Mouse (Mus musculus) megakaryocyte progenitor cell, adult 5-6 weeks (primary cell): ENCODE data around the gene Slc16a12. TPM values are rescaled to one million over a fixed set of nuclear protein-coding genes. Genes with fewer than 3 reads are reported as not detected.
"Not testable (repeated sequence)": the region's sequence is repeated elsewhere in the genome, so short reads cannot be mapped to it uniquely, and the experiment has no call there.

Experiments used
- ATAC-seq: replicated peaks from 2 replicates; pipeline ENCODE4 v1.8.0; 2016; ENCODE audit warnings: mild to moderate bottlenecking, moderate TSS enrichment, inconsistent platforms; ENCODE audit not compliant: poor library complexity
- total RNA-seq, 2 experiments: library from RNA; stranded (forward) in 1 of 2; stranded (reverse) in 1 of 2; fragments of 157-497, 149-512 nt in 1 of 2; fragments of 200-1000 nt in 1 of 2; gene quantifications; 2 replicates each; pipeline versions ENCODE4 v1.2.3 to v1.2.4; 2015 to 2017

The Slc16a12 gene
- total RNA-seq (2015): not detected in 2 replicates
- total RNA-seq (2017): not detected in 2 replicates

- peak; percentile 45 for ATAC-seq
Observed at GRCm38 (mm10) chr19:34746688-34747504, at the start of gene Slc16a12. TSS of gene Slc16a12 (minus strand) at chr19:34747289.

DNA sequence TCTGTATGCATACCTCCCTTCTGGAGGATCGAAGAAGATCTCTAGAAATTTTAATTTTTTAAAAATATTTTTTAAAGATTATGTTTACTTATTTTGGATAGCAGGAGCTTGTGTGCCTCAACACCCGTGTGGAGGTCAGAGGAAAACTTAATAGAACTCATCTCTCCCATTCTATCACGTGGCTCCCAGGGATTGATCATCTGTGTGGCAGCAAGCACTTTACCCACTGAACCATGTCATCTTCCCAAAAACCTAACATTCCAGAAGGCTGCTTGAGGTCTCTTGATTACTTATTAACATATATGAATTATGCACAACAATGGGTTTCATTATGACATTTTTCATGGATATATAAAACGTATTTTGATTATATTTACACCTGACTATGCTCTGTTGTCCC, 49.3 kb upstream of the Slc16a12 start:
- no peak for ATAC-seq

DNA sequence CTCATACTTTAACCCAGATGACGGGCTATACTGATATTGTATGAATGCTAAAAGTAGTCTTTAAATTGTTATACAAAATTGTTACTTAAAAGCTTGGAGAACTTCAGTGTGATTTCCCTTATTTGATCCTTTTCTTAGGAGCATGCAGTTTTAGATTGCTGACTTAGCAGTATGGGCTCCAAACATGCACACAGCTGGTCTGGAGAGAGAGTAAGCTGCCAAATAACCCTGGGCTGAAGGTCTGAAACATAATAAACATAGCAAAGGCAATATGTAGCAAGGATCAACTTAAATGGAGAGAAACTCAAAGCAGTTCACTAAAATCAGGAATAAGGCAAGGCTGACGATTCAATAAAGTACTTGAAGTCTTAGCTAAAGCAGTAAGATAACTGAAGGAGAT, 35.4 kb upstream of the Slc16a12 start:
- ATAC-seq: no peak

DNA sequence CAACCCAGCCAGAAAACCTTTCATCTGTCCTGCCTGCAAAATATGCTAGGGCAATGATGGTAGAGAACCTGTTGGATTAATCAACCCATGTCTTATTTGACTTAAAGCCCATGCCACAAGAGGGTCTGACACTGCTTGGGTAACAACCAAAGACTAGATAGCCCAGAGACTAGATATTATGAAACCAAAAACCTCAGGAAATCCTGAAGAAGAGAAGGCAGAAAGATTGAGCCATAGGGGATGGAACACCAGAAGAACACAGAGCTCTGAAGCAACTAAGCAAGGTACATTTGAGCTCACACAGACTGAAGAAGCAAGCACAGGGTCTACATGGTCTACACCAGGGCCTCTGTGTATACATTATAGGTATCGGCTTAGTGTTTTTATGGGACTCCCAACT, 31.9 kb upstream of the Slc16a12 start:
- peak; percentile 74 for ATAC-seq

- ATAC-seq: no peak
Observed at GRCm38 (mm10) chr19:34778098-34778497, 31.0 kb upstream of the Slc16a12 start.

GRCm38 (mm10) chr19:34772775-34773174, 25.7 kb upstream of the Slc16a12 start:
- ATAC-seq: peak; percentile 75

GRCm38 (mm10) chr19:34770764-34771163, 23.7 kb upstream of the Slc16a12 start:
- ATAC-seq: no peak

GRCm38 (mm10) chr19:34758754-34759153, 11.7 kb upstream of the Slc16a12 start:
- no peak for ATAC-seq

GRCm38 (mm10) chr19:34756561-34757240, 9.6 kb upstream of the Slc16a12 start:
- no peak for ATAC-seq

GRCm38 (mm10) chr19:34755680-34756079, 8.6 kb upstream of the Slc16a12 start:
- no peak for ATAC-seq

DNA sequence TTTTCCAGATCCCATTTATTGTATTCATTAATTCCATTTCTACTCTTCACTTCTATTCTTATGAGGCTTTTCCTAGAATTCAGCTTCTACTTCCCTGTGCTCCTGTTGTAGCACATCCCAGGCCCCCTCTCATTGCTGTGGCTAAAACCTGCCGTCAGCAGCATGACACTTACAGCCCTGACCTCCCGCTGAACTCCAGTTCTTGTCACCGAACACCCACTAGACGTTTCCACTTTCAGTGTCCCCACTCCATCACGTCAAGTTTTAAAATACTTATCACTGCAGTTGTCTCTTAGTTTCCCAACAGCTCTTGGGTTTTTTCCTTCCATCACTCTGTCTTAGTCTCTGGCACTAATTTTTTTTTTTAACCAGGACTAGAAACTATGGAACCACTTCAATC, 6.2 kb upstream of the Slc16a12 start:
- no peak for ATAC-seq

DNA sequence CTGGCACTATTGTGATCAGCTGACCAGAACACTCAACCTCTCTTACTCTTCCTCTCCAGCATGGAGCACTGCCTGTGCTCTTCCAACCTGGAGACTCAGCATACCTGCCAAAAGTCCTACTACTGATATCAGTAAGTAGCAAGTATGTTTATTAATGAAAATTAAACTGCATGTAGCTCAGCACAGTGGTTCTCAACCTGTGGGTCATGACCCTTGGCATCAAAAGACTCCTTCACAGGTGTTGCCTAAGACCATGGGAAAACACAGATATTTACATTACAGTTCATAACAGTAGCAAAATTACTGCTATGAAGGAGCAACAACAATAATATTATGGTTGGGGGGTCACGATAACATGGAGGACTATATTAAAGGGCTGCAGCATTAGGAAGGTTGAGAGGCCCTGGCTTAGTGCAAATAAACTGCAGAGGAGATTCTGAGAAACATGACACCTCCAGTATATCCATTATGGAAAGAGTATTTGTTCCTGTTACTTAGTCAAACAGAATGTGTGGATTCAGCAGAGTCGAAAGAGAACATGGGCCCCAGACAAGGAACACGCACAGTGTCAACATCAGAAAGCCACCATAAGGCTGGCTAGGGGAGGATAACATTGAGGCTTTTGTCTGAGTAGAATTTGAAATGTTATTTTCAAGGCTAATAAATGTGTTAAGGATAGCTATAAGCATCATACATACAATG, 5.5 kb upstream of the Slc16a12 start:
- ATAC-seq: no peak

DNA sequence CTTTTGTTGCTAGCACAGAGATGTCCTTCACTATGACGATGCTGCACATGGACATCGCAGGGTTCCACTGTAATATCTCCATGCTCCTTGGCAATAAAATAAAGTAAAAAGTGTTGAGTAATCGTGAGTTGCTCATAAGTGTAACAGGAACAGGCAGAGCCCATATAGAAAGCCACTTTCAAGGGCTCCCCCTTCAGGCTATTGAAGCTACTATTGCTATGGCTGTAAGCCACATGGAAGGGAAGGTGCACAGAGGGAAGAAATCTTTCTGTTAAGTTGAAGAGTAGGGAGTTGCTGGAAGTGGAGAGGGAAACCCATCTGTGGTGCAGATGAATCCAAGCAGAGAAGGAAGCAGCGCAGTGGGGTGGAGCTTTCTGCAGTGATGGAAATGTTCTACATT, 4.1 kb upstream of the Slc16a12 start:
- peak; percentile 78 for ATAC-seq

GRCm38 (mm10) chr19:34748992-34749391, 1.9 kb upstream of the Slc16a12 start:
- ATAC-seq: no peak

- ATAC-seq: not testable (repeated sequence)
Observed at GRCm38 (mm10) chr19:34747969-34748368, 880 bp upstream of the Slc16a12 start.

- ATAC-seq: no peak
Observed at GRCm38 (mm10) chr19:34746201-34746600, 888 bp downstream of the Slc16a12 start.

DNA sequence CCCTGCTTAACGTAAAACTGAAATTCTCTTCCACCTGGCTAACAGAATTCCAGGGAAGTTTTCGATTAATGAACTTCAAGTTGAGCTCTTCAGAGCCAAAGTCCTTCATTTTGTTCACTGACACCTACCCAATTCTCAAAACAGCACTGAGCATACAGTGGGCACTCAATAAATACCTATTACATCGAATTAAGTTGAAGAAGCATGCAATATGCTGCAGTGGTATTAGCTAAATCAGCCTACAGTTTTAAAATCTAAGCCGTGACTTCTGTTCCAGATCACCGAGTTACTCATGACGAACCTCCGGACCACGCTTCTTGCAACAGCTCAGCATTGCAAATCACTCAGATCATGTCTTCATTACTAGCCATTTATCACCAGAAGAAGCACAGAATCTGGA, 2.1 kb downstream of the Slc16a12 start:
- no peak for ATAC-seq

GRCm38 (mm10) chr19:34737916-34738315, 9.2 kb downstream of the Slc16a12 start:
- no peak for ATAC-seq

- ATAC-seq: no peak
Observed at GRCm38 (mm10) chr19:34735900-34736299, 11.2 kb downstream of the Slc16a12 start.

- no peak for ATAC-seq
Observed at GRCm38 (mm10) chr19:34733020-34733419, 14.1 kb downstream of the Slc16a12 start.

GRCm38 (mm10) chr19:34731356-34731755, 15.7 kb downstream of the Slc16a12 start:
- no peak for ATAC-seq

GRCm38 (mm10) chr19:34730584-34730983, 16.5 kb downstream of the Slc16a12 start:
- no peak for ATAC-seq
